Mouse (Mus musculus): ENCODE data around the gene Nrarp. TPM values are rescaled to one million over a fixed set of nuclear protein-coding genes. Genes with fewer than 3 reads are reported as not detected.

Gene Nrarp
- 3.8 TPM for polyA plus RNA-seq (2014; fragmentation: Illumina TruSeq; extraction: RNeasy Lipid Tissue Mini Kit (QIAGEN cat#74804); ENCODE audit: low read depth, low replicate concordance)

DNA sequence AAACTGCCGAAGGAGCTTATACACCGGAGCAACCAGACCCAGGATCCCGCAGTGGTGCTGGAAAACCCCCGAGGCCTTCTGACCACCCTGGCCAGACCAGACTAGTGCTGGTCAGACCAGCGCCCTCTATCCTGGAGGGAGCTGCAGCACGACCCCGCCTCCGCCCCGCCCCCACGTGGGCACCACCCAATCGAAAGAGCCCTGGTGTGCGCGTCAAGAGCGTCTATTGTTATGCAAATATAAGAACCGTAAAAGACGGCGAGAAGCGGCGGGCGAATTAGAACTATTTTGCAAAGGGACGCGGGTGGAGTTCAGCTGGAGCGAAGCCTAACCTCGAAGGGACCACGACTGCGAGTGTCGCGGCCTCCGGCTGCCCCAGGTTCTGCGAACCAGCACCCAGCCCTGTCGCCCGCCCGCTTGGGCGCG, at the start of gene Nrarp:
TSS of gene Nrarp (plus strand) at position 281 of the 426 bp plus-strand sequence.

GRCm38 (mm10) chr2:25196172-25196954, 15.8 kb downstream of the Nrarp start, which contains the start of gene Tor4a:
TSS of gene Tor4a (minus strand) at chr2:25196886.

DNA sequence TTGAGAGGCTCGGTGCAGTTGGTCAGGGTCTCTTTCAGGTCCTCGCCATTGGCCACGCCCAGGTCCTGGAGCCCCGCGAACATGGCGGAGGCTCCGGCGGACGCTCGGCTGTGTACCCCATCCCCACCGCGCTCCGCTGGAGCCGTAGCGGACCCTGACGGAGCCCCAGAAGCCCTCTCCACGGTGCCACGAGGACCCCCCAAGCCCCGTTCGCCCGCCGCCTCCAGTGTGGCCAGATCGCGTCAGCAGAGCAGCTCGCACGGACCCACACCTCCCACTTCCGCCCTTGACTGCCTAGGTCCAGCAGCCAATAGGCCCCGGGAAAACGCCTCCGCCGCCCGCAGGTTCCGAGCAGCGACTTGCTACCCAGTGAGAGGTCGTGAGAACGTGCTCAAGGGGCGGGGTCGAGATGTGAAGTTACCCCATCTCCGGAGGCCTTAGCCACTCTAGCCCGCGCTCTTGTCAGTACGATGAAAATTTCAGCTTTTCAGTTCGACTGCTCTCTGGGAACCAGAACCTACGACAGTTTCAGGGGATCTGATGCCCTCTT, 30.6 kb downstream of the Nrarp start, which contains the start of gene Nelfb:
TSS of gene Nelfb (minus strand) at position 369 of the 550 bp plus-strand sequence.

DNA sequence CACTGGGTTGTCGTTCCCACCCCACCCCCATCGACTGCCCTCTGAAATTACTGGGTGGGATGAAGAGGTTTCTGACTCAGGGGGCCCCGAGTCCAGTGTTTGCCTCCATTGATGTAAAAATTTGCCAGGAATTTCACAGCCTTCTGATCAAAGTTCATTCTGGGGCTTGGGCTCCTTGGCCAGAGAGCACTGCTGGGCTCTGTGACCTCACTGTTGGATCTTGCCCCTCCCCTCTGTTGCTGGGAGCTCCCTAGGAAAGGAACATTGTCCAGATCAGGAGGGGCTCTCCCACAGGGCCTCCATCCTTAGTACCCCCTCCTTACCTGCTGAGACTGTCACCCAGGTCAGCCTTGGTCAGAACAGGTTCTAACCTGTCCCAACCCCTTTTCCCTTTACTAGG, 33.9 kb downstream of the Nrarp start, which contains the start of gene Stpg3:
TSS of gene Stpg3 (minus strand) at position 194 of the 400 bp plus-strand sequence.

GRCm38 (mm10) chr2:25218445-25218844, 37.9 kb downstream of the Nrarp start, which contains the start of gene Fam166a:
TSS of gene Fam166a (plus strand) at chr2:25218745.

GRCm38 (mm10) chr2:25224492-25224765, 43.9 kb downstream of the Nrarp start, which contains the start of gene Tubb4b:
TSS of gene Tubb4b (minus strand) at chr2:25224702.

Other genes with a start within 250 kb of the Nrarp start
- gene Arrdc1, start 245.5 kb upstream of the Nrarp start, polyA plus RNA-seq (2014; fragmentation: Illumina TruSeq; extraction: RNeasy Lipid Tissue Mini Kit (QIAGEN cat#74804); ENCODE audit: low read depth, low replicate concordance): 5.8 TPM
- gene Zmynd19, start 231.0 kb upstream of the Nrarp start, polyA plus RNA-seq (2014; fragmentation: Illumina TruSeq; extraction: RNeasy Lipid Tissue Mini Kit (QIAGEN cat#74804); ENCODE audit: low read depth, low replicate concordance): 4.8 TPM
- gene Dph7, start 218.4 kb upstream of the Nrarp start, polyA plus RNA-seq (2014; fragmentation: Illumina TruSeq; extraction: RNeasy Lipid Tissue Mini Kit (QIAGEN cat#74804); ENCODE audit: low read depth, low replicate concordance): 2.9 TPM
- 60.8 TPM for gene Mrpl41, start 205.7 kb upstream of the Nrarp start, polyA plus RNA-seq (2014; fragmentation: Illumina TruSeq; extraction: RNeasy Lipid Tissue Mini Kit (QIAGEN cat#74804); ENCODE audit: low read depth, low replicate concordance)
- 5.4 TPM for gene Pnpla7, start 204.7 kb upstream of the Nrarp start, polyA plus RNA-seq (2014; fragmentation: Illumina TruSeq; extraction: RNeasy Lipid Tissue Mini Kit (QIAGEN cat#74804); ENCODE audit: low read depth, low replicate concordance)
- 4.0 TPM for gene Nsmf, start 126.4 kb upstream of the Nrarp start, polyA plus RNA-seq (2014; fragmentation: Illumina TruSeq; extraction: RNeasy Lipid Tissue Mini Kit (QIAGEN cat#74804); ENCODE audit: low read depth, low replicate concordance)
- gene Entpd8, start 100.5 kb upstream of the Nrarp start, polyA plus RNA-seq (2014; fragmentation: Illumina TruSeq; extraction: RNeasy Lipid Tissue Mini Kit (QIAGEN cat#74804); ENCODE audit: low read depth, low replicate concordance): 4.9 TPM
- not detected for gene Noxa1, start 85.6 kb upstream of the Nrarp start, polyA plus RNA-seq (2014; fragmentation: Illumina TruSeq; extraction: RNeasy Lipid Tissue Mini Kit (QIAGEN cat#74804); ENCODE audit: low read depth, low replicate concordance)
- gene Tor4a, start 16.1 kb downstream of the Nrarp start, polyA plus RNA-seq (2014; fragmentation: Illumina TruSeq; extraction: RNeasy Lipid Tissue Mini Kit (QIAGEN cat#74804); ENCODE audit: low read depth, low replicate concordance): 1.4 TPM
- gene Nelfb, start 30.7 kb downstream of the Nrarp start, polyA plus RNA-seq (2014; fragmentation: Illumina TruSeq; extraction: RNeasy Lipid Tissue Mini Kit (QIAGEN cat#74804); ENCODE audit: low read depth, low replicate concordance): 5.2 TPM
- gene Stpg3, start 33.9 kb downstream of the Nrarp start, polyA plus RNA-seq (2014; fragmentation: Illumina TruSeq; extraction: RNeasy Lipid Tissue Mini Kit (QIAGEN cat#74804); ENCODE audit: low read depth, low replicate concordance): not detected
- gene Fam166a, start 38.0 kb downstream of the Nrarp start, polyA plus RNA-seq (2014; fragmentation: Illumina TruSeq; extraction: RNeasy Lipid Tissue Mini Kit (QIAGEN cat#74804); ENCODE audit: low read depth, low replicate concordance): not detected
- 24.5 TPM for gene Tubb4b, start 43.9 kb downstream of the Nrarp start, polyA plus RNA-seq (2014; fragmentation: Illumina TruSeq; extraction: RNeasy Lipid Tissue Mini Kit (QIAGEN cat#74804); ENCODE audit: low read depth, low replicate concordance)
- 5.6 TPM for gene Slc34a3, start 53.6 kb downstream of the Nrarp start, polyA plus RNA-seq (2014; fragmentation: Illumina TruSeq; extraction: RNeasy Lipid Tissue Mini Kit (QIAGEN cat#74804); ENCODE audit: low read depth, low replicate concordance)
- gene Rnf224, start 56.0 kb downstream of the Nrarp start, polyA plus RNA-seq (2014; fragmentation: Illumina TruSeq; extraction: RNeasy Lipid Tissue Mini Kit (QIAGEN cat#74804); ENCODE audit: low read depth, low replicate concordance): not detected
- gene Rnf208, start 61.5 kb downstream of the Nrarp start, polyA plus RNA-seq (2014; fragmentation: Illumina TruSeq; extraction: RNeasy Lipid Tissue Mini Kit (QIAGEN cat#74804); ENCODE audit: low read depth, low replicate concordance): not detected
- not detected for gene Cysrt1, start 61.7 kb downstream of the Nrarp start, polyA plus RNA-seq (2014; fragmentation: Illumina TruSeq; extraction: RNeasy Lipid Tissue Mini Kit (QIAGEN cat#74804); ENCODE audit: low read depth, low replicate concordance)
- 1.5 TPM for gene AL732309.1, start 66.1 kb downstream of the Nrarp start, polyA plus RNA-seq (2014; fragmentation: Illumina TruSeq; extraction: RNeasy Lipid Tissue Mini Kit (QIAGEN cat#74804); ENCODE audit: low read depth, low replicate concordance)
- 0.61 TPM for gene Tmem203, start 74.7 kb downstream of the Nrarp start, polyA plus RNA-seq (2014; fragmentation: Illumina TruSeq; extraction: RNeasy Lipid Tissue Mini Kit (QIAGEN cat#74804); ENCODE audit: low read depth, low replicate concordance)
- gene Tprn, start 81.9 kb downstream of the Nrarp start, polyA plus RNA-seq (2014; fragmentation: Illumina TruSeq; extraction: RNeasy Lipid Tissue Mini Kit (QIAGEN cat#74804); ENCODE audit: low read depth, low replicate concordance): 3.2 TPM
- gene Ssna1, start 91.7 kb downstream of the Nrarp start, polyA plus RNA-seq (2014; fragmentation: Illumina TruSeq; extraction: RNeasy Lipid Tissue Mini Kit (QIAGEN cat#74804); ENCODE audit: low read depth, low replicate concordance): 1.2 TPM
- gene Anapc2, start 91.7 kb downstream of the Nrarp start, polyA plus RNA-seq (2014; fragmentation: Illumina TruSeq; extraction: RNeasy Lipid Tissue Mini Kit (QIAGEN cat#74804); ENCODE audit: low read depth, low replicate concordance): 4.5 TPM
- not detected for gene Tmem210, start 107.4 kb downstream of the Nrarp start, polyA plus RNA-seq (2014; fragmentation: Illumina TruSeq; extraction: RNeasy Lipid Tissue Mini Kit (QIAGEN cat#74804); ENCODE audit: low read depth, low replicate concordance)
- gene Lrrc26, start 109.2 kb downstream of the Nrarp start, polyA plus RNA-seq (2014; fragmentation: Illumina TruSeq; extraction: RNeasy Lipid Tissue Mini Kit (QIAGEN cat#74804); ENCODE audit: low read depth, low replicate concordance): not detected
- not detected for gene Grin1, start 138.4 kb downstream of the Nrarp start, polyA plus RNA-seq (2014; fragmentation: Illumina TruSeq; extraction: RNeasy Lipid Tissue Mini Kit (QIAGEN cat#74804); ENCODE audit: low read depth, low replicate concordance)
- 15.0 TPM for gene Man1b1, start 151.6 kb downstream of the Nrarp start, polyA plus RNA-seq (2014; fragmentation: Illumina TruSeq; extraction: RNeasy Lipid Tissue Mini Kit (QIAGEN cat#74804); ENCODE audit: low read depth, low replicate concordance)
- 34.5 TPM for gene Dpp7, start 175.6 kb downstream of the Nrarp start, polyA plus RNA-seq (2014; fragmentation: Illumina TruSeq; extraction: RNeasy Lipid Tissue Mini Kit (QIAGEN cat#74804); ENCODE audit: low read depth, low replicate concordance)
- 3.9 TPM for gene Uap1l1, start 184.9 kb downstream of the Nrarp start, polyA plus RNA-seq (2014; fragmentation: Illumina TruSeq; extraction: RNeasy Lipid Tissue Mini Kit (QIAGEN cat#74804); ENCODE audit: low read depth, low replicate concordance)
- gene Sapcd2, start 191.6 kb downstream of the Nrarp start, polyA plus RNA-seq (2014; fragmentation: Illumina TruSeq; extraction: RNeasy Lipid Tissue Mini Kit (QIAGEN cat#74804); ENCODE audit: low read depth, low replicate concordance): not detected
- 0.36 TPM for gene Entpd2, start 215.1 kb downstream of the Nrarp start, polyA plus RNA-seq (2014; fragmentation: Illumina TruSeq; extraction: RNeasy Lipid Tissue Mini Kit (QIAGEN cat#74804); ENCODE audit: low read depth, low replicate concordance)
- gene Npdc1, start 218.6 kb downstream of the Nrarp start, polyA plus RNA-seq (2014; fragmentation: Illumina TruSeq; extraction: RNeasy Lipid Tissue Mini Kit (QIAGEN cat#74804); ENCODE audit: low read depth, low replicate concordance): 4.3 TPM
- gene Fut7, start 242.5 kb downstream of the Nrarp start, polyA plus RNA-seq (2014; fragmentation: Illumina TruSeq; extraction: RNeasy Lipid Tissue Mini Kit (QIAGEN cat#74804); ENCODE audit: low read depth, low replicate concordance): not detected
- 0.77 TPM for gene Abca2, start 247.9 kb downstream of the Nrarp start, polyA plus RNA-seq (2014; fragmentation: Illumina TruSeq; extraction: RNeasy Lipid Tissue Mini Kit (QIAGEN cat#74804); ENCODE audit: low read depth, low replicate concordance)